Mouse (Mus musculus): ENCODE data around the gene Naa38.
A peak's percentile ranks its signal among the peaks of the same experiment; 100 is the strongest.

Naa38 gene

DNA sequence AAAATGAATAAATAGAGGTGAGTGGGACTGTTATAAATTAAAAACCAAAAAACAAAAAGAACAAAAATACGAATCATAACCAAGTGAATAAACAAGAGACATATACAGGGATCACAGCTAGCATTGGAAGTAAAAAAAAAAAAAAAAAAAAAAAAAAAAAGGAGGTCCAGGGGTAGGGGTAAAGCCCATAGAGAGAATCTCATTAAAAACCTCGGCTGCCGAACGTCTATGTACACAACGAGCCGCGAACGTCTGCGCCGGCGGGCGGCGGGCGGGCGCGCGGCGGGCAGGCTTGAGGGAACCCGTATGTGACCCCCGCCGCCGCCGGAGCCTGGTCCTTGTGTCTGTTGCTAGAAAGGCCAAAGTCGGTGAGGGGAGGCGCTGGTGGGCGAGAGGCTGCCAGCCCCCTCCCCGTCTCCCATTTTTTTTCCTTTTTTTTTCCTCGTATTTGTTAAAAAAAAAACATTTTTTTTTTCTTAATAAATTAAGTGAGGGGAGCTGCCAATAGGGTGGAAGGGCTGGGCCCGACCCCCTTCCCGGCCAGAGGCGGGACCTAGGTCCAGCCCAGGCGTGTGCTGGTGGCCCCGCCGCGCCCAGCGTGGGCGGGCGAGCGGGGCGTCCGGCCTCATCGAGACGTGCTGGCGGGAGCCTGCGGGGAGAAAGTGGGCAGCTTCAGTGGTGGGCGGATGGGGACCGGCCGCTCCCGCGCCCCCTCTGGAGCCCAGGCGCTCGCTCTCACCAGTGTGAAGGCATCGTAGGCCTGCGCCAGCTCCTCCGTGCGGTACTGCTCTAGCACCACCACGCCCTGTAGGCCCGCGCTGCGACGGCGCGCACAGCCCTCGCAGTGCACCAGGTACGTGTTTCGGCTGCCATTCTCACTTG, 4.2 kb downstream of the Naa38 start:
- peak; percentile 51 to 55 for DNase-seq (ENCODE audit: inconsistent age in 2 of 2, low spot score in 1 of 2)

DNA sequence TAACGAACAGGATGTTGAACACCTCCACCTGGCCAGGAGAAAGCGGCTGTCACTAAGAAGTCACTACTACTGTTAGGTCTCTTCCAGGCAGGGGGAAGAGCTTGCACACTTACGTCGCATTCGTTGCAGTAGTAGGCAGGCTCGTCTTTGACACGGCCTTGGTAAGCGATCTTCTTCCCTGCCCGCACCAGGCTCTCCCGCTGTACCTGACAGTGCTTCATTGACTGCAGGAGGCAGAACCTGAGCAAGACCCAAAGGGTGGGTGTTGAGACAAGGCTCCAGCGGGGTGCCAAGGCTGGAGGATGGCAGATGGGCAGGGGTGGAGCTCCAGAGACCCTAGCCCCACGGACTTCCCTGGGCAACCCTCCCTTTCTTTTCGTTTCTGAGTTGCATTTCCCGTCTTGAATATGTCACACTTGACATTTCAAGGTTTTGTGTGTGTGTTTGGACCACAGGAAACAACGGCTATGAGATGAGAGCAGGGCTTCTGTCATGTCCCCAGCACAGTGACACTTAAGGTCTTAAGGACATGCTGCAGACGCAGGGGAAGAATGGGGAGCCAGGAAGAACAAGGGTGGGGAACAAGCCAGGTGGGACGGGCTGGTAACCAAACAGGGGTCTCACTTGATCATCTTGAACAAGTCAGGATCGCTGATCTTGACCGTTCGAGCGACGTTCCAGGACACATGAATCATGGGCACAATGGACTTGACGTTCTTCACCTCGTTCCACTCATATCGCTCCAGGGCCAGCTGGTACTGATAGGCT, 5.0 kb downstream of the Naa38 start:
- DNase-seq (ENCODE audit: inconsistent age in 2 of 2, low spot score in 1 of 2) = peak in 1 of 2 experiments; percentile 60

DNA sequence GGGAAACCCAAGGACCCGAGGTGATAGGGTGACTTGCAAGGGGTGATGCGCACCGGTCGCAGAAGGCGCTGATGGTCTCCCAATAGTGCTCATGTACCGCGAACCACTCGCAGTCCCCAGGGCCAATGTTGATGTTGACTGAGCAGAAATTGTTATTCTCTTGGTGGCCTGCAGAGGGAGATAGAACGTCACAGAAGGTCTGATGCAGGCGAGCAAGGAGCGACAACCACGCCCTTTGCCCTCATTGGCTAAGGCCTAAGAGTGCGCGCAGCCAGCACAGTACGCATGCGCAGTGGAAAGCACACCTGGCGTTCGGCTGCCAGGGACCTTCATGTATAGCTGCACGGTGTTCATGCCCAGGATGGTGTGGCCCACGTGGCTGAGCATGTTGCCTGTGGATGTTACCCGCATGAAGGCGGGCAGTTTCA, 5.9 kb downstream of the Naa38 start:
- DNase-seq (ENCODE audit: inconsistent age in 2 of 2, low spot score in 1 of 2) = peak; percentile 90 to 95

DNA sequence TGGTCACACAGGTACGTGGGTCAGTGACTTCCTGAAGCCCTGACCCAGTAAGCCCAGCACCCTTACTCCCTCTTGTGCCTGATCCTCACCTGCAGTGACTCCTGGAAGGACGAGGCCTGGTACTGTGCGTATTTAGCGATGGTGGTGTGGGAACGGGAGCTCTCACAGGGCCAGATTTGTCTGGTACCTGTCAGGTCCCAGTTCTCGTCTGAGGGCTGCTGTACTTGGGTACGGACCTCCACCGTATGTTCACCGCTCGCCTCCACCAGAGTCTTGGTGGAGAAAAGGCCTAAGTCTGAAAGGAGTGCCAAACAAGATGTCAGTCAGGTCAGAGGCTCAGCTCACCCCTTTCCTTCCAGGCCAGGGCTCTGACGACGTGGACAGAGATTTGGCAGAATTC, 6.7 kb downstream of the Naa38 start:
- peak in 1 of 2 experiments; percentile 54 for DNase-seq (ENCODE audit: inconsistent age in 2 of 2, low spot score in 1 of 2)

DNA sequence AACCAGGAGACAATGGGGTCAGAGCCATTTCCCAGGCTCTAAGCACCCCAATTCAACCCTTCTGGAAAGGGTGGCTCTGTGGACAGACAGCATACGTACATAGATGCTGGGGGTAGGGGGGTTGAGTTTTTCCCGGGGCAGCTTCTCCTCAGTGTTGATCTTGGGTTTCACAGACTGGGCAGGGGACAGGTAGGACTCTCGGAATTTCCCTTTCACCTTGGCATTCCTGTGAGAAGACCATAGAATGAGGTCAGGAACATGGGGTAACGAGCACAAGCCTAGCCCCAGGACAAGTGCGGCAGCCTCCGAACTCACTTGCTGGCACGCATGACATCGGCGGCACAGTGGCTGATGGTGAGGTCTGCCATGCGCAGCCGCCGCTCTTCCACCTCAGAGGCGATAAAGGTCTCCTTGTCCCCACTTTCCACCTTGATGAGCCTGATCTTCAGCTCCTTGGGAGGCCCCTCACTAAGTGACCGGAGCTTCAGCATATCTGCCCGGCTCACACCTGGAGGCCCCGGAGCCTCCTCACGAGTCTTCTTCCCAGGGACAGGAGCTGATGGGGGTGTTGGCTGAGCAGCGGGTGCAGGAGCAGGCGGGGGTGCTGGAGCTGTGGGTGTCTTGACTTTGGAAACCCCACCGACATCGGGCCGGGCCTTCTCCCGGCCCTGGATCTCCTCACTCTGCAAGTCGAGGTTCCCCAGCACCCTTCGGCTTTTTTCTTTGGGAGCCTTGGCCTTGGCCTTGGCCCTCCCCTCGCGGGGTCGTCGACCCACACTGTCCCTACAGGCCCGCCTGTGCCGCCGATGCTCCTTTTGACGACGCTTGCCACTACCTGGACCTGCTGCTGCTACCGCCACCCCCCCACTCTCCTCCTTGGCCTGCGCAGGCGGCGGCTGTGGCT, 8.7 kb downstream of the Naa38 start:
- DNase-seq (ENCODE audit: inconsistent age in 2 of 2, low spot score in 1 of 2) = peak; percentile 25 to 52

DNA sequence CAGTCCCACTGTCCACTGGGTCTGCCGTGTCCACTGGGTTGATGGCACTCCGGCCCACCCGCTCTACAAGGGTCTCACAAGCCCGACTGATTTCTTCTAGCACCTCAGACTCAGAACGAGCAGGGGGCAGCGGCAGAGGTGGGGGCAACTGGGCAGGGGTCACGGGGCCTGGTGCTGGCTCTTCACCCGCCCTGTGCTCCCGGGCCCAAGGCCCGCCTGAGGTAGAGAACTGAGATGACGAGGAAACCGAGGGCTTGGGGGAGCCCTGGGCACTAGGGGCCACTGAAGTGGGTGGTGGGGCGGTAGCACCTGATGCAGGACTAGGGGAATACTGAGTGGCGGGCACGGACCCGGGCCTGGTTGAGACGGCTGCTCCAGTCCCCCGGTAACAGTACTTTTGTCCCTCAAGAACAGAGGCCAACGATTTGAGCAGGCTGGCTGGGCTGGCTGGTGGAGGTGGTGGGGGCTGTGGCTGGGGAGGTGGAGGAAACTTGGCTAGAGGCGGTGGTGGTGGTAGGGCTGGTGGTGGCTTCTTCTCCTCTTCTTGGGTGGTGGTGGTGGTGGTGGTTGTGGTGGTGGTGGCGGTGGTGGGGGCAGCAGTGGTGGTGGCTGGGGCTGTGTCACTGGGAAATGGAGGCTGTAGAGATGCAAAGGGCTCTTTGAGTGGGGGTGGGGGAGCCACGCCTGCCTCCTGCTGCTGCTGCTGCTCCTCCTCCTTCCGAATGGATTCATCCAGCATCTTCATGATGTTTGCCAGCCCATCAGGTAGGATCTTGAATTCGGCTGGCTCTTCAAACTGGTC, 9.5 kb downstream of the Naa38 start:
- DNase-seq (ENCODE audit: inconsistent age in 2 of 2, low spot score in 1 of 2) = peak; percentile 20 to 42

DNA sequence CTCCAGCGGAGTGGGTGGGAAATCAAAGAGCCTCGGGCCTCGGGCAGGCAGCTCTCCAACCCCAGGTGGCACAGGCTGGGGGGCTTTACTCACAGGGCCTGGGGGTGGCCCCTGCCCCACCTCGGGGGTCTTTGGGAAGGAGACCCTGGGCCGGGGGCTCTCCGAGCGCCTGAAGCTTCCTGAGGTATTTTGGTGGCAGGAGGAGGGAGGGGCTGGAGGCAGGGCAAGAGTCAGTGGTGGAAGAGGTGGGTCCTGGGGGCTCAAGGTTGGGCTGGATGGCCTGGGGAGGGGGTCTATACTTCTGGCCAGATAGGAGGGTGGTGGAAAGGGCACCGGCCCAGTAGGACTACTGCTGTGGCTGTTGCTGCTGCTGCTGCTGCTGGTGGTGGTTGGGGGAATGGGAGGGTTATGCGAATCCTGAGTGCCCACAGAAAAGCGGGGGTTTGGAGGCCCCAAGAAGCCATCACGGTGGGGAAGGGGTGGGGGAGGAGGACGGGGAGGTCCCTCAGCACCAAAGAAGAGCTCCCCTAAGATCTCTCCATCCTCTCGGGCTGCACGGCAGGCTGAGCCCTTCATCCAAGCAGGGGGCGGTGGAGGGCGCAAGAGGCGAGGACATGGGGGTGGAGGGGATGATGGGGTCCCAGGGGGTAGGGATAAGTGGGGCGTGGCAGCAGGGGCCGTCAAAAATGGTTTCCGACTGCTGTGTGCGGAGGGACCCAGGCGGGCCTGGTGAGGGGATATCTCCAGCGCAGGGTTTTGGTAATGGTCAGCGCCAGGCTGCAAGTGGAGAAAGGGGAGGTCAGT, 10.3 kb downstream of the Naa38 start:
- no peak for DNase-seq (ENCODE audit: inconsistent age in 2 of 2, low spot score in 1 of 2)

DNA sequence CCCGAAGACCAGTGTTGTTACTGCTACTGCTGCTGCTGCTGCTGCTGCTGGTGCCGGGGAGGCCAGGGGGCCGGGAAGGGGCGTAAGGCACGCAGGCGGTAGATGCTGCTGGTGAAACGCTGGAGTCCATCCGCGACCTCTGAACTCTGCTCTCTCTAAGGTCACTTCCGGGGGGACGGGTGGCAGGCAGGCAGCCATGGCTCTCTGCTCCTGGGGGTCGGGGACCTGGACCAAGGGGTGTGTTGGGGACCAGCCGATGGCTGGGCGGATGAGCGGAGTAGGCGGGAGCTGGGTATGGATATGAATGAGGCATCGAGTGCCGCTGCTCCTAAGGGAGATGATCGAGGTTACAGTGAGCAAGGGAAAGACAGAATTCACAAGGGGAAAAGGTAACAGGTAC, 11.0 kb downstream of the Naa38 start:
- peak in 1 of 2 experiments; percentile 41 for DNase-seq (ENCODE audit: inconsistent age in 2 of 2, low spot score in 1 of 2)

DNA sequence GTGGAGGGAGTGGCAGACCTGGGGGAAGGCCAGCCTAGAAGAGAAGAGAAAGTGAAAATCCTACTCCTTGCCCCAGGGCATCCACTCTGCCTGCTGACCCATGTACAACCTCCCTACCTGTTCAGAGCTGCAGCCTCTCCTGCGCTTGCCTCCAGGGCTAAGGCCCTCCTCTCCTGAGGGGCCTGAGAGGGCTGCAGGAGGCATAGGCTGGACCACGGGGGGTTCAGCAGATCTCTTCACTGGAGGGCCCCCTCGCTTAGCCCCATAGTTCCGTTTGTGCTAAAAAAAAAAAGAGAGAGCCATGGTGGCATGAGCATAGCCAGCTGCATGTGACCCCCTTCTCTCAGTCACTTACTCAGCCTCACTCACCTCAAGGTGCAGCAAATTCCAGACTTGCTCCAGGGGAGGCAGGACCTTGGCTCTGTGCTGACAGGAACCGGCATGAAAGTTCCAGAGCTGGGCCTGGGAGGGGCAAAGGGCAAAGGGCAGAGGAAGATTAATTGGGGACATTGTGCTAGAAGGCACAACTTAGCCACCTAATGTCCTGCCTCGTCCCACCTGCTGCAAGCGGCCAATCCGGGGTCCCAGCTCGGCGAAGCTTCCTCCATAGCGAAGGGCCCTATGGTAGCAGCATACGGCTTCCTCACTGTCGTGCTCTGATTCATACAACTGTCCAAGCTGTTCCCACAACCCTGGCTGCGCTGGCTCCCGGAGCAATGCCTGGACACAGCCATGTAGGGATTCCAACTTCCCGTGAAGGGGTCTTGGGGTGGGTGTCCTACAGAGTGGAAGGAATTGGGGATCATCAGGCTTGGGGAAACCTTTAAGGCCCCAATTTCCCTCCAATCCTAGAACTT, 11.8 kb downstream of the Naa38 start:
- DNase-seq (ENCODE audit: inconsistent age in 2 of 2, low spot score in 1 of 2) = peak in 1 of 2 experiments; percentile 43

DNA sequence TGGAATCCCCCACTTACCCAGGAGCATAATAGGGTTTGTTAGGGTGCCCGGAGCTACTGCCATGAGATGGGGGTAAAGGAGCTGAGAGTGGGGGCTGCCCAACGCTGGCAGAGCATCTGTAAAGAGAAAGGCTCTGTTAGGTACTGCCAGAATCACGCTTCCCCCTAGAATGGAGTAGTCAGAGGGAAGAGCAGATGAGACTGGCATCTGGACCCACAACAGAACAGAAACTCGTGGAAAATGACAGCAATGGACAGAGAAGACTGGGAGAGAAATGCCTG, 12.4 kb downstream of the Naa38 start:
- DNase-seq (ENCODE audit: inconsistent age in 2 of 2, low spot score in 1 of 2) = peak in 1 of 2 experiments; percentile 41

DNA sequence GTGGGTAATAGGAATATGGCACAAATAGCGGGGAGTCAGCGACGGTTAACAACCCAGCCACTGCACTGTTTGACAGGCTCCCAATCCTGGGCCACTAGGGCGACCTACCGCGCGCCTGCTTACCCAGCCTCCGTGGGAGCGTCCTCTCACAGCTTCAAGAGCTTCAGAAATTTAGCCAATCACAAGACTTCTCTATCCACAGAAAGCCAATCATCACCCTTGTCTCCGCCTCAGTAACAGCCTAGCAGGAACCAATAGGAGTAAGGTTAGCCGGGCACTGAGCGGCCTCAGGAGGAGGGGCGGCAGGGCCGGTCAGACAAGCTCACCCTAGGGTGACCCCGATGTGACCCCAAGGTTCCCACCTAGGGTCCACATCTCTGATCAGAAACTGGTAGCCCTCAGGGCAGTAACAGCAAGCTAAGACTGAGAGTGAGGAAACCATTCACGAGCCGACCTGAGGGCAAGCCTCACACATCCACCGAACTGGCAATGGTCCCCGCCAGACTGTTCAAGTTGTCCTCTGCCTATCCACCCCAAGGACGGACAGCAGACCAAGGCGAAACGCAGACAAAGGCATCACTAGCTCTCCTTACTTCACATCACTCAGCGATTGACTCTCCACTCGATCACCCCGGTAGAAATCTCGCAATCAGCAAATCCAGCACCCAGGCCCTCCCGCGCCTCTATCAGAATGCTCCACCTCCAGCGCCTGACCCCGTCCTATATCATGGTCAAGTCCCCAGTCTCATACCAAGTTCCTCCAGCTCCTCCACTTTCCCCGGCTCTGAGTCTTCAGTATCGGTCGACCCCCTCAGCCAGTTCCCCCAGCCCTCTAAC, 13.5 kb downstream of the Naa38 start:
- DNase-seq (ENCODE audit: inconsistent age in 2 of 2, low spot score in 1 of 2) = peak; percentile 89 to 96

DNA sequence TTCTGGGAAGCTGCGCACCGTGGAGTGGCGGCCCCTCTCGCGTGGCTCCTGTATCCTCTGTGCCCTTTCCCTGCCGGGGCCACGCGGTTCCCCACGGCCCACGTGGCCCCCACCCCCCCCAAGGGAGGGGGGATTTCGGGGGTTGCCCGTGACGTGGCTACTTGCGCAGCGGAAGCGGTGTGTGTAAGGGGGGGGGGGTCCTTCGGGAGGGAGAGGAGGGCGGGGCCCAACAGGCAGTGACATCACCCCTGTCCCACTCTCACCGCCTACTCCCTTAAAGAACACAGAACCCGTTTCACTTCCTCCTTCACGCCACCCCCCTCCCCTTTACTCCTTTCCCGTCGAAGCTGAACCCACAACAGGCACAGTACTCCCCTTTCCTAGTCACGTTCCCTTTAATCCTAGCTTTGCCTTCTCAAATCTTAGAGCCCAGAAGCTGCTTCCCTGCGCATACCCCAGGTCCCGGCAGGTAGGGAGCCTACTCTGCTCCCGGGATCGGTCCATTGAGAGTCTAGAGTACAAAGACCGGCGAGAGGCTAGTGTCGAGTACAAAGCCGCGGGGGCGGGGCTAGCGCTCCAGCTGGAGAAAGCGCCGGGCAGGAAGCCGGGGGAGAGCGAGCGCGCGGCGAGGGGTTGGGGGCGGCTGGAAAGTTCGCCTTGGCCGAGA, 14.2 kb downstream of the Naa38 start:
- DNase-seq (ENCODE audit: inconsistent age in 2 of 2, low spot score in 1 of 2) = peak; percentile 88 to 97

DNA sequence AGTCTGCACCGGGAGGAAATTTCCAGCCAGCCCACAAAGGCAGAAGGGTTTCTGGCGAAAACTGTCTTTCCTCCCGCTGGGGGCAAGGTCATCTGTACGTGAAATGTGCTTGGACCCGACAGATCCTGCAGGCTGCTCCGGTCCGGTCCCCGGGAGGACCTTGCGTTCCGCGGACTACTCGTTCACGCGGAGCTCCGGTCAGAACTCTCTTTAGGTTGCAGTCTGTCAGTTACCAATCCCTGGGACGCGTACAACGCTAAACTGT, 14.7 kb downstream of the Naa38 start:
- DNase-seq (ENCODE audit: inconsistent age in 2 of 2, low spot score in 1 of 2) = peak in 1 of 2 experiments; percentile 92

DNA sequence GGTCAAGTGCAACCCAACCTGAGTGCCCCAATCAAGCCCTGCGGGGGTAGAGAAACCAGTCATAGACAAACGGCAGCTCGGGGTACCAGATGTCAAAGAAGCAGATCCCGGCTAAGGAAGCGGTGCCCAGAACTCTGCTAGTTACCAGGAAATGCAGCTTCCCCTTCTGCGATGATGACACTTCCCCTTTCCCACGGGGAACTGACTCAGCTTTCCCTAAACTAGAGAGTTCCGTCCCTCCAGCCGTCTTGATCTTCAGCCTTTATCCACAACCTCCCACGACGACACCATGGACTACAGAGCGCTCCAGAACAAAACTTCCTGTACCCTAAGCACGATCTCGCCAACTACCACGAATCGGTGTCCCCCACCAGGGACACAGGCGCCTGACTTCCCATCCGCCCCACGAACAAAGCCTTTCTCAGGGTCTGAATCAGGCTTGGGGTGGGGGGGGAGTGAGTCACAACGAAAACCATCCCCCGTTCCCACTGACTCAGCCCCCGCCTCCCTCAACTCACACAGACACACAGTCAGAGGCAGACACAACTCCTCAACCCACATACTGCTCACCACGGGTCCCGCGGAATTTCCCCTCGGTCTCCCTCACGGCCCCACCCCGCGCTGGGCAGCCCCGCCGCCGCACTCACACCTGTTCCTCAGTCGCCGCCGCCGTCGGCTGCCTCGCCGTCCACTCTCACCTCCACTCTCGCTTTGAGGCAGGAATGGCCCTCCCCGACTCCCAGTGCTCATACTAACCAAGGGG, 15.2 kb downstream of the Naa38 start:
- DNase-seq (ENCODE audit: inconsistent age in 2 of 2, low spot score in 1 of 2) = peak; percentile 85 to 95

DNA sequence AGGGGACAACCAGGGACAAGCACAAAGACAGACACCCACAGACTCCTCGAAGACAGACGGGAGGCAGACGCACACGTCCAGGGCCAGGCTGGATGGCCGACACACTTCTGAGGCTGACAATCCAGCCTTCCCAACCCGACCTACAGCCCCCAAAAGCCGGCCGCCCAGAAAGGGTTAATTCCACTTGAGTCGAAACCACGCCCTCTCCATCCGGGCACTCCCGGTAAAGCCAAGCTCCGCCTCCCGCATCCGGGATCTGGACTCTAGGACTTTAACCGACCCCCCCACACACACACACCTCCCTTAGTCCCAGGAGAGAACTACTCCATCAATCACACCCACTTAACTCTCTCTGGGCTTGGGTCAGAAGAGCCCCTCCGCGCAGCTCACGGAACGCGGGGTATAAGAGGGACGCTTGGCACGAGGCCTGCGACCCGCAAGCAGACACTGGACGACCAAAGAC, 15.8 kb downstream of the Naa38 start:
- peak; percentile 95 to 99 for DNase-seq (ENCODE audit: inconsistent age in 2 of 2, low spot score in 1 of 2)

DNA sequence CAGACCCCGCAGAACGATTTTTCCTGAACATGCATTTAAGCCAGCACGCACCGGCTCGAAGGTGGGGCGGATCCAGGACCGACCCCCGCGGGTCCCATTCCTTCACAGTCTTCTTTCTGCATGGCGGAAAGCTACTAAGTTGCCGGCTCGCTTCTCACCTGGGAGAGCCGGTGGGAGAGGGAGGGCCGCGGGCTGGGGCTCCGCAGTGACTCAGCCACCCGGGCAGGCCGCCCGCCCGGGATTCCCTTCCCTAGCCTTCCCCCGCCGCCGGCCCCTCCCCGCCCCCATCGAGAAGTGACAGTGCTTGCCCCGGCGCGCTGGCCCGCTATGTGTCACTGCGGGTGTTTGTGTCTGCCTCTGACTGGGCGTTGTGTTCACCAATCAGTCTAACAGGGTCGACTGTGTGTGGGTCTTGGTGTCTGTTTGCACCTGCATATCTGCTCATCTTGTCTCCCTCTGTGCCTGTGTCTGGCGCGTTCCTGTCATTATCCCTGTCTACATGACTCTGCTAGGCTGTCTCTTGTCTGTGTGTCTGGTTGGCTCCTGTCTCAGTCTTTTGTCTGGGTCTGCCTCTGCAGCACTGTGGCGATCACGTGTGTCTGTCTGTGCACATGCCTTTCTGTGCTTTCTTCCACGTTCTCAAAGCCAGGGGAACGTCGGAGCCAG, 16.4 kb downstream of the Naa38 start:
- peak; percentile 89 to 95 for DNase-seq (ENCODE audit: inconsistent age in 2 of 2, low spot score in 1 of 2)
